Mouse (Mus musculus): Measurements from ENCODE around the gene Vmn1r155. TPM values are rescaled to one million over a fixed set of nuclear protein-coding genes. Genes with fewer than 3 reads are reported as not detected.

The Vmn1r155 gene
- polyA plus RNA-seq (2014; fragmentation: Illumina TruSeq; extraction: RNeasy Lipid Tissue Mini Kit (QIAGEN cat#74804); ENCODE audit: low read depth, low replicate concordance): not detected

GRCm38 (mm10) chr7:22657718-22658117 lies at the start of gene Vmn1r155:
Gene Vmn1r155, plus strand, starts transcription at chr7:22658018.

DNA sequence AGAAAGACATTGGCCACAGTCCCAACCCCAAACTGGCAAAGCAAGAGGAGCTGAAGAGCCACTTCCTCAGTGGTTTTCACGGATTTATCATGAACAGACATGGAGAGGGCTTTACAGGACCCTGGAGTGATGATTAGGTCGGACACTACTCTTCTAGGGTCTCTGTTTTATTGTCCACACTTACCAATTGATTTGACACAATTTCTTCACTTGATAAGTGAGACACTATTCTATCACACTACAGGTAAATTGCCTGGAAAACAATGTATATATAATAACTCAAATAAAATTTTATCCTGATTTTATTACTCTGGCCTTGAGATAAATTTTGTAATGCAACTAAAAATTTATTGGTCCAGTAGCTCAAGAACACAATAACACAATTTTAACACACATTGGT lies 34.4 kb downstream of the Vmn1r155 start, which contains the start of gene Gm8693:
Gene Gm8693 (minus strand): TSS at position 101 of the 400 bp plus-strand sequence.

Other genes starting within 250 kb of the Vmn1r155 start
- not detected for gene Vmn1r148, start 244.4 kb upstream of the Vmn1r155 start, polyA plus RNA-seq (2014; fragmentation: Illumina TruSeq; extraction: RNeasy Lipid Tissue Mini Kit (QIAGEN cat#74804); ENCODE audit: low read depth, low replicate concordance)
- not detected for gene Vmn1r149, start 219.8 kb upstream of the Vmn1r155 start, polyA plus RNA-seq (2014; fragmentation: Illumina TruSeq; extraction: RNeasy Lipid Tissue Mini Kit (QIAGEN cat#74804); ENCODE audit: low read depth, low replicate concordance)
- gene Gm10665, start 193.9 kb upstream of the Vmn1r155 start, polyA plus RNA-seq (2014; fragmentation: Illumina TruSeq; extraction: RNeasy Lipid Tissue Mini Kit (QIAGEN cat#74804); ENCODE audit: low read depth, low replicate concordance): not detected
- not detected for gene Vmn1r151, start 158.3 kb upstream of the Vmn1r155 start, polyA plus RNA-seq (2014; fragmentation: Illumina TruSeq; extraction: RNeasy Lipid Tissue Mini Kit (QIAGEN cat#74804); ENCODE audit: low read depth, low replicate concordance)
- not detected for gene Vmn1r152, start 135.1 kb upstream of the Vmn1r155 start, polyA plus RNA-seq (2014; fragmentation: Illumina TruSeq; extraction: RNeasy Lipid Tissue Mini Kit (QIAGEN cat#74804); ENCODE audit: low read depth, low replicate concordance)
- gene Gm8677, start 123.1 kb upstream of the Vmn1r155 start, polyA plus RNA-seq (2014; fragmentation: Illumina TruSeq; extraction: RNeasy Lipid Tissue Mini Kit (QIAGEN cat#74804); ENCODE audit: low read depth, low replicate concordance): not detected
- gene Gm4201, start 92.7 kb upstream of the Vmn1r155 start, polyA plus RNA-seq (2014; fragmentation: Illumina TruSeq; extraction: RNeasy Lipid Tissue Mini Kit (QIAGEN cat#74804); ENCODE audit: low read depth, low replicate concordance): not detected
- 0.60 TPM for gene Gm4565, start 69.9 kb upstream of the Vmn1r155 start, polyA plus RNA-seq (2014; fragmentation: Illumina TruSeq; extraction: RNeasy Lipid Tissue Mini Kit (QIAGEN cat#74804); ENCODE audit: low read depth, low replicate concordance)
- gene Gm8693, start 34.3 kb downstream of the Vmn1r155 start, polyA plus RNA-seq (2014; fragmentation: Illumina TruSeq; extraction: RNeasy Lipid Tissue Mini Kit (QIAGEN cat#74804); ENCODE audit: low read depth, low replicate concordance): not detected
- not detected for gene Gm4567, start 61.7 kb downstream of the Vmn1r155 start, polyA plus RNA-seq (2014; fragmentation: Illumina TruSeq; extraction: RNeasy Lipid Tissue Mini Kit (QIAGEN cat#74804); ENCODE audit: low read depth, low replicate concordance)
- gene Vmn1r157, start 103.7 kb downstream of the Vmn1r155 start, polyA plus RNA-seq (2014; fragmentation: Illumina TruSeq; extraction: RNeasy Lipid Tissue Mini Kit (QIAGEN cat#74804); ENCODE audit: low read depth, low replicate concordance): not detected
- not detected for gene Vmn1r158, start 132.8 kb downstream of the Vmn1r155 start, polyA plus RNA-seq (2014; fragmentation: Illumina TruSeq; extraction: RNeasy Lipid Tissue Mini Kit (QIAGEN cat#74804); ENCODE audit: low read depth, low replicate concordance)
- gene Vmn1r159, start 185.6 kb downstream of the Vmn1r155 start, polyA plus RNA-seq (2014; fragmentation: Illumina TruSeq; extraction: RNeasy Lipid Tissue Mini Kit (QIAGEN cat#74804); ENCODE audit: low read depth, low replicate concordance): not detected
- gene Vmn1r160, start 213.2 kb downstream of the Vmn1r155 start, polyA plus RNA-seq (2014; fragmentation: Illumina TruSeq; extraction: RNeasy Lipid Tissue Mini Kit (QIAGEN cat#74804); ENCODE audit: low read depth, low replicate concordance): not detected